Mouse (Mus musculus): ENCODE data around the gene Phospho1.

Gene Phospho1

GRCm38 (mm10) chr11:95834143-95834667, 9.9 kb downstream of the Phospho1 start:
- DNase-seq (ENCODE audit: low read depth) = no peak

- no peak for DNase-seq (ENCODE audit: low read depth)
These were observed 10.7 kb downstream of the Phospho1 start for GRCm38 (mm10) chr11:95834742-95835710.

GRCm38 (mm10) chr11:95835832-95836231, 11.5 kb downstream of the Phospho1 start:
- no peak for DNase-seq (ENCODE audit: low read depth)

- DNase-seq (ENCODE audit: low read depth) = no peak
These were observed 12.1 kb downstream of the Phospho1 start for GRCm38 (mm10) chr11:95836433-95836832.

- DNase-seq (ENCODE audit: low read depth) = no peak
These were observed 12.8 kb downstream of the Phospho1 start, which contains the start of gene Gngt2 for GRCm38 (mm10) chr11:95837059-95837458. TSS of gene Gngt2 (plus strand) at chr11:95837216.

- DNase-seq (ENCODE audit: low read depth) = no peak
These were observed 14.3 kb downstream of the Phospho1 start for GRCm38 (mm10) chr11:95838598-95838997.

- no peak for DNase-seq (ENCODE audit: low read depth)
These were observed 14.9 kb downstream of the Phospho1 start for GRCm38 (mm10) chr11:95838999-95839868.

- DNase-seq (ENCODE audit: low read depth) = no peak
These were observed 16.6 kb downstream of the Phospho1 start for GRCm38 (mm10) chr11:95840694-95841497.

GRCm38 (mm10) chr11:95841498-95841830, 17.2 kb downstream of the Phospho1 start:
- no peak for DNase-seq (ENCODE audit: low read depth)

- no peak for DNase-seq (ENCODE audit: low read depth)
These were observed 17.9 kb downstream of the Phospho1 start, which contains the start of gene Abi3 for GRCm38 (mm10) chr11:95842074-95842681. TSS of gene Abi3 (minus strand) at chr11:95842476.

- DNase-seq (ENCODE audit: low read depth) = no peak
These were observed 18.7 kb downstream of the Phospho1 start for GRCm38 (mm10) chr11:95842953-95843352.

- no peak for DNase-seq (ENCODE audit: low read depth)
These were observed 19.2 kb downstream of the Phospho1 start for GRCm38 (mm10) chr11:95843421-95843950.

GRCm38 (mm10) chr11:95844935-95845334, 20.6 kb downstream of the Phospho1 start:
- DNase-seq (ENCODE audit: low read depth) = no peak

- no peak for DNase-seq (ENCODE audit: low read depth)
These were observed 26.6 kb downstream of the Phospho1 start for GRCm38 (mm10) chr11:95850898-95851297.

- no peak for DNase-seq (ENCODE audit: low read depth)
These were observed 29.4 kb downstream of the Phospho1 start for GRCm38 (mm10) chr11:95853684-95854083.

GRCm38 (mm10) chr11:95857306-95857705, 33.0 kb downstream of the Phospho1 start:
- DNase-seq (ENCODE audit: low read depth) = no peak

- no peak for DNase-seq (ENCODE audit: low read depth)
These were observed 33.6 kb downstream of the Phospho1 start for GRCm38 (mm10) chr11:95857716-95858527.

GRCm38 (mm10) chr11:95858528-95859467, 34.5 kb downstream of the Phospho1 start:
- DNase-seq (ENCODE audit: low read depth) = peak; percentile 94

GRCm38 (mm10) chr11:95859468-95859855, 35.2 kb downstream of the Phospho1 start:
- peak; percentile 46 for DNase-seq (ENCODE audit: low read depth)

Data from fibroblast of lung, adult 2 months (primary cell).